Mouse (Mus musculus) frontal cortex, adult 2 months (tissue): ENCODE data around the gene Nphp1. TPM values are rescaled to one million over a fixed set of nuclear protein-coding genes. Genes with fewer than 3 reads are reported as not detected.

ENCODE experiments used
- DNase-seq, 2 experiments: peaks; one replicate each; pipeline ENCODE4 v3.0.0; 2022; ENCODE audit warnings: low spot score in 1 of 2; ENCODE audit errors: extremely low spot score in 1 of 2
- polyA plus RNA-seq: library from polyadenylated mRNA; depleted of rRNA; stranded (reverse); fragments of >200 nt; gene quantifications from 2 replicates; pipeline ENCODE4 v1.2.3, GENCODE M21; 2012; rRNA removed

Gene Nphp1
- polyA plus RNA-seq, 1 experiment: 22.3 TPM

GRCm38 (mm10) chr2:127705267-127705666, 83.4 kb downstream of the Nphp1 start:
- DNase-seq: no peak

Other genes starting within 250 kb of the Nphp1 start
- 0.29 and 0.50 TPM in 2 replicates for gene Prom2, start 247.4 kb downstream of the Nphp1 start, polyA plus RNA-seq
- 9.0 and 9.3 TPM in 2 replicates for gene Zfp661, start 201.8 kb downstream of the Nphp1 start, polyA plus RNA-seq
- gene Mrps5, start 201.7 kb downstream of the Nphp1 start, polyA plus RNA-seq: 113 and 115 TPM in 2 replicates
- 70.5 and 94.8 TPM in 2 replicates for gene Mal, start 132.2 kb downstream of the Nphp1 start, polyA plus RNA-seq
- 1.0 and 1.2 TPM in 2 replicates for gene Mall, start 59.0 kb downstream of the Nphp1 start, polyA plus RNA-seq
- 94.7 and 95.5 TPM in 2 replicates for gene Mtln, start 3.6 kb upstream of the Nphp1 start, polyA plus RNA-seq
- 0.34 and 0.82 TPM in 2 replicates for gene Bub1, start 43.0 kb upstream of the Nphp1 start, polyA plus RNA-seq
- 0.06 TPM in 1 of 2 replicates, not detected in the other for gene Acoxl, start 50.0 kb upstream of the Nphp1 start, polyA plus RNA-seq